Mouse (Mus musculus) right cerebral cortex, adult 18-20 months (tissue): ENCODE measurements around the gene Med26.

ENCODE experiments used
- DNase-seq: peaks from one replicate; pipeline ENCODE4 v3.0.0; 2022; ENCODE audit warnings: mixed read lengths

Gene Med26

GRCm38 (mm10) chr8:72485456-72486199 is 62.4 kb downstream of the Med26 start:
- no peak for DNase-seq

DNA sequence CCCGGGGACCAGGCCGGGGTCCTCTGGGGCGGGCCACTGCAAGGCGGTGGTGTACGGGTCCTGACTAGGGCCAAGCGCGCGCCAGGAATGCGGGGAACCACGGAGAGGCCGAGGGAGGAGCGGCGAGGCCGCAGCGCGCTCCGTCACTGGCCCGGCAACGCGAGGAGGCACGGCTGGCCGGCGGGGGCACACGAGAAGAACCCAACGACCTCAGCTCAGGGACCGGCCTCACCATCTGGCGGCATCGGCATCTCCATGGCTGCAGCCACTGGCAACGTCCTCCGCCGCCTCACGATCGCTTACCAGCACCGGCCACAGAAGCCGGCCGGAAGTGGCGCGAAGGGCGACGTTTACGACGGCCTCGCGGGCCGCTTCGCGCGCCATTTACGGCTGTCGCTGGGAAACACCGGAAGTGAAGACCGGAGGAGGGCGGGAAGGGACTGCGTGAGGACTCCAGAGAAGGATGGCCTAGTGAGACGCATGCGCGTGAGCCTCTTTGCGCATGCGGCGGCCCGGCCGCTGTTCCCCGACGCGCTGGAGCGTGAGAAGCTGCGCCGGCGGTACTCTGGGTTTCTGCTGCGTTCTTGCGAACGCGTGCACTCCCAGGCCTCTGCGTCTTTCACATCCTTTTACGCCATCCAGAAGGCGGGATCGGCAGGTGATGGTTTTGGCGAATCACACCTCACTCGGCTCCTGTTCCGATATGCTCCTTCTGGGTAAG is 73.1 kb downstream of the Med26 start, which contains the start of gene Cherp:
TSS of gene Cherp (minus strand) at position 401 of the 721 bp plus-strand sequence.
- DNase-seq, result peak; percentile 98

DNA sequence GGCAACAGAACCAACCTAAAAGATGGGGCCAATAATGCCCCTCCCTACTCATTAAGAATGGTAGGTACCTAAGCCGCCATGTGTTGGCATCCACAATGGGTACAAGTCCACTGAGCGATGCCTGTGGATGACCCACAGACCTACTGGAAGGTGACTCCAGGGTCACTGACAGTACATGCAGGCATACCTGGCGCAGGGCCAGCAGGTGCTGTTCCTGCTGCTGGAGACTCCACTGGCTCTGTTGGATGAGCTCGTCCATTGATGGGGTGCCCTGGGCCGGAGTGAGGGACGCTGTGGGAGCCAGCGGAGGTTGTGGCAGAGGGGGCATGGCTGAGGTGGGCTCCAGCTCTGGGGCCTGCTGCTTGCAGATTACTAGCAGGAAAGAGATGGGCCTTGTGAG is 77.4 kb downstream of the Med26 start:
- DNase-seq, result no peak

- no peak for DNase-seq
Measured at GRCm38 (mm10) chr8:72469984-72470383, 78.1 kb downstream of the Med26 start.

- DNase-seq, result no peak
Measured at GRCm38 (mm10) chr8:72469243-72469642, 78.8 kb downstream of the Med26 start.

- DNase-seq, result no peak
Measured at GRCm38 (mm10) chr8:72464211-72464610, 83.9 kb downstream of the Med26 start.

DNA sequence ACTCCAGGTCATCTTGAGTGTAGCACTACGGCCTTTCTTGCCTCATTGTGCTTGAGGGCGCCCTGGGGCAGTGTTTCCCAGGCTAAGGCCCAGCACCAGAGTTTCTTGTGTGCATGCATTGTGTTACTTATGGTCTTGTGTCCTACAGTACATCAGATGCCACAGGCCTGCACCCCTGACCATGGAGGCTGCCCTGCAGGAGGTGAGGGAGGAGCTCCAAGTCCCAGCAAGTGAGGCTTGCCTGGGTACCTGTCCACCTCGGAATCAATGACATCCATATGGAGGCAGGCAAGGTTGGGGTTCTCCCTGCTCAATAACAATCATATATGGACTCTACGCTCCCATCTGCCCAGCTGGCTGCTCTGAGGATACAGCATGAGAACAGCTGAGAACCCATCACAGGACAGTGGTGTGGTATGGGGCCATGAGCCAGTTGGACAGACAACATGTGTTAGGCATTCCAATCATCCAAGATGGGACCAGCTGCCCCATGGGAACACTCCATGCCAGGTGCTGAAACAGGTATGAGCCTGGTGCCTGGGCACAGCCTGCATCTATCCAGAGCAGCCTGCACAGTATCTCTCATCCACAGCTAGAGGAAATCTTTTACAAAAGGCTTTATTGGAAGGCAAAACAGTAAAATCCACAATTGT is 88.1 kb downstream of the Med26 start:
- no peak for DNase-seq

DNA sequence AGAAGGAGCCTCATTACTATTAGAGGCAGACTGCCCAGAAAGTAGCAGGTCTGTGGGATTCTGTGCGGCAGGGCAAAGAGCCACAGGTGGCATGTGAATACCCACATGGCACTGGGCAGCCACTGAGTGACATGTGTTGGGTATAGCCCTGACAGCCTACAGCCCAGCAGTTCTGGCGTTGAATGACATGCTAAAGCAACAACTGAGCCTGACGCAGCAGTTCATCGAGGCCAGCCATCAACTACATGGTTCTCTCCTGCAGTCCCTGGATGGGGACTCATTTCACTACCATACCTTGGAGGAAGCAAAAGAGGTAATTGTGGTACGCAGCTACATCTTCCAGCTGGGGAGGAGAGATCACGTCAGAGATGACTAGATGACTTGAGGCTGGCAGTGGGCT is 89.6 kb downstream of the Med26 start:
- DNase-seq, result no peak

DNA sequence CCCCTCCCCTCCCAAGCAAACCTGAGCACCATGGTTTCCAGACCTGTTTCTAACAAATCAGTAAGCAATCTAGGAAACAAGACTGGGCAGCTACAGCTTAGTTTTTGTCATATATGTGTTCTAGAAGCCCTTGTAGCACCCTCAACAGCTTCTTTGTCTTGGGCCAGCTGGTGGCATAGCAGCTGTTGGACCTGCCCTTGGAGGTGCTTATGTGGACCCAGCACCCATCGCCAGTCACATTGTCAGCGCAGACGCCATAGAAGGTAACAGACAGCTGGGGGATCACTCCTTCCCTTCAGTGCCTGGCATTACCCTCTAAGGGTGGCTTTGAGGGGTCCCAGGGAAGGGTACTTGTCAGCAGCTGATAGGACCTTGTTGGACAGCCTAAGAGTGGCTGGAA is 90.3 kb downstream of the Med26 start:
- no peak for DNase-seq

DNA sequence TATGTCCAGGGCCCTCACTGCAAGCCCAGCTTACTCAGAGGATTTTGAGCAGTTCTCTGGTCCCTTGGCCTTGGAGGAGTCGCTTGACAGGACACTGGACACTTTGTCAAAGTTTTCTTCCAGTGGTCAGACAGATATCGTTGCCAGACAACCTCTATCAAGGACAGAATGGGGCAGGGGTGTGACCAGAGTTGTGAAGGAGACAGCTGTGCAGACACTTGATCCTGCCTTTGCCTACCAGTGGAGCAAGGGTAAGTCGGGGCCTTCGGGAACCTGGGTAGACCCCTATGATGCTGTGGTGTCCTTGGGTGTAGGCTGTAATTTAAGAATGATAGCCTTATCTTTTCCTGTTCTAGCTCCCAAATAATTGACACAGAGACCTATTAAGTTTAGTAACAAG is 92.8 kb downstream of the Med26 start:
- no peak for DNase-seq

GRCm38 (mm10) chr8:72453904-72454303 is 94.2 kb downstream of the Med26 start:
- DNase-seq, result no peak

- DNase-seq, result no peak
Measured at GRCm38 (mm10) chr8:72451516-72451915, 96.6 kb downstream of the Med26 start.

DNA sequence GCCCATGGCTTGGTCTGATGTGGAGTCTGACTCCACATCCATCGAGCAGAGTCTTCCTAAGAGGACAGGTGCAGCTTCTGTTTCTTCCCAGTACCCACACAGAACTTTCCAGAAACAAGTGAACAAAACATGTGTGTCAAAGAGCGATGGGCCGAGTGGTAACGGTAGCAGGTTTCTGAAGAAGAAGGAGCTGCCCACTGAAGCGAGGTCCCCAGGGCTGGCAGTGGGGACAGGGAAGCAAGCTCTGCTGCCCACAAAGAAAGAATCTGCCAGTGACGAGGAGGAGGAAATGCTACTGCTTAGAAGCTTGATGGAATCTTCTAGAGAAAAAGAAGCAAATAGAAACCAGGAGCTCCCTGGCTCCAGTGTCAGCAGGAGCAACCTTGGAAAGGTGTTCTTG is 103.0 kb downstream of the Med26 start:
- DNase-seq, result no peak
